Mouse (Mus musculus) midbrain, embryonic 11.5 days (tissue): ENCODE results near the gene Rsph10b. TPM values are rescaled to one million over a fixed set of nuclear protein-coding genes. Genes with fewer than 3 reads are reported as not detected.

Source experiments
- ATAC-seq: fragments of 200-750 bp; cut with Nextera tagmentation; 2 replicates; pipeline ENCODE4 v1.8.0; 2017; ENCODE audit warnings: moderate TSS enrichment, moderate library complexity; ENCODE audit not compliant: low FRiP score
- DNase-seq: peaks from one replicate; pipeline ENCODE4 v3.0.0; 2015; ENCODE audit warnings: low spot score; ENCODE audit errors: missing footprints
- H3K27ac ChIP-seq: fragments of 300-500 bp; sonication (generic); 2 replicates; pipeline ENCODE4 v1.5.1; 2014; ENCODE audit warnings: low read depth, low read length
- H3K27me3 ChIP-seq: fragments of 300-500 bp; sonication (generic); 2 replicates; pipeline ENCODE4 v1.6.1; 2014; ENCODE audit warnings: mild to moderate bottlenecking, low read length, moderate library complexity, mixed read lengths; ENCODE audit not compliant: control insufficient read depth, insufficient read depth
- H3K36me3 ChIP-seq: fragments of 300-500 bp; sonication (generic); 2 replicates; pipeline ENCODE4 v1.6.1; 2014; ENCODE audit warnings: mild to moderate bottlenecking, low read length, moderate library complexity, mixed read lengths; ENCODE audit not compliant: control insufficient read depth, insufficient read depth
- H3K4me1 ChIP-seq: fragments of 300-500 bp; sonication (generic); 2 replicates; pipeline ENCODE4 v1.6.1; 2014; ENCODE audit warnings: low read length; ENCODE audit not compliant: control insufficient read depth, insufficient read depth
- H3K4me2 ChIP-seq: fragments of 300-500 bp; sonication (generic); 2 replicates; pipeline ENCODE4 v1.6.1; 2014; ENCODE audit warnings: mild to moderate bottlenecking, moderate library complexity
- H3K4me3 ChIP-seq: fragments of 300-500 bp; sonication (generic); 2 replicates; pipeline ENCODE4 v1.5.1; 2014; ENCODE audit warnings: low read depth, low read length
- H3K9ac ChIP-seq: fragments of 300-500 bp; sonication (generic); 2 replicates; pipeline ENCODE4 v1.6.1; 2014; ENCODE audit warnings: low read length
- H3K9me3 ChIP-seq: fragments of 300-500 bp; sonication (generic); 2 replicates; pipeline ENCODE4 v1.6.1; 2016; ENCODE audit warnings: low read length; ENCODE audit not compliant: control insufficient read depth
- WGBS: fragments of 180-500 bp; shearing (Covaris S2); extraction: QIAGEN DNeasy Blood & Tissue Kit; methylation state at CpG from one replicate; pipeline ENCODE4 v1.1.7; 2014; 5-methylcytosine and 5-hydroxymethylcytosine counted together
- polyA plus RNA-seq: library from polyadenylated mRNA; unstranded; fragments of >200 nt; fragmentation: Nextera tagmentation; extraction: Ambion mirVana; gene quantifications from 2 replicates; pipeline ENCODE4 v1.2.1, GENCODE M21; 2014

Gene Rsph10b
- polyA plus RNA-seq, 1 experiment from 2014 or later = 0.56 TPM

DNA sequence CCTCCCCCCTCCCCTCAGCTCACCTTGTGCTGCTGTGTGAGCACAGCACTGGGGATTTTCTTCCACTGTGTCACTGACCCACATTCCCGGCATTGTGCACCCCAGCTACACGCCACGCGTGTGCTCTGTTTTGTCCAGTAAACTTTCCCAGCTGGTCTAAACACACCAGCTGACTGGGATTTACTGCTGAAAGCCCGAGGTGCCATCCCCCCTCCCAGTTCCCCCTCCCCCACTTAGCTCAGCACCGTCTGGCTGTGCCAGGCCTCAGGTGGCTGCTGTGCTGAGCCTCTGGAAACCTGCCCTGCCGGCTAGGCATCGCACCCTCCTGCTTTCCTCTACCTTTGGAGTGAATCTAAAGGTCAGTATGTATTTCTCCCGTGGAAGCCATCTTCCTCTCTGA lies 48.0 kb downstream of the Rsph10b start:
- H3K4me3 ChIP-seq = no peak overlapping the region
- no peaks in the 10 kb centered on the region for H3K27me3 ChIP-seq
- WGBS = 29% methylated on average over 9 of the region's 9 CpGs
- H3K9ac ChIP-seq = no peak overlapping the region
- H3K27ac ChIP-seq = no peak overlapping the region
- DNase-seq = no peak
- H3K4me1 ChIP-seq = no peaks in the 10 kb centered on the region
- 0 out of 2 replicates have a peak, but pooled peaks cover 4% of the 10 kb centered on the region for H3K36me3 ChIP-seq
- peak; percentile 55 for ATAC-seq
- H3K4me2 ChIP-seq = no peak overlapping the region
- no peaks in the 10 kb centered on the region for H3K9me3 ChIP-seq

DNA sequence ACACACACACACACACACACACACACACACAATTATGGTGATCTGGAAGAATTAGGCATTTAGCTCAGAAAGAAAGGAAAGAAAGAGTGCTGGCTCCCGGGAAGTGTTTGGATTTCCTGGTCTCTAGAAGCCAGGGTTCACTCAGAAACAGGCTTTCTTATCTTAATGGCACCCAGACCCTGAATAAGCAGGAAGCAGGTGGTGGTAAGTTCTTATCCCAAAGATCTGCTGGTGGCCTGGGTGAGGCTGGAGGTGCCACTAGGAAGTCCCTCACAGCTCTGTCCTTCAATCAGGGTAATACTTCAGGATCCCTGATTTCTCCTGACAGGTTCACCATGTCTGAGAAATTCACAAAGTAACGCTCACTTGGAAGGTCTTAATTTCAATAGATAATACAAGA lies 49.5 kb downstream of the Rsph10b start:
- DNase-seq (no peak), ATAC-seq (no peak)
- H3K36me3 ChIP-seq = peaks cover 8% of the 10 kb centered on the region; the same call in 1 of the 2 replicates
- no peak overlapping the region for H3K4me3 ChIP-seq
- no peak overlapping the region for H3K4me2 ChIP-seq
- no peaks in the 10 kb centered on the region for H3K27me3 ChIP-seq
- H3K9ac ChIP-seq = no peak overlapping the region
- WGBS = 79% methylated on average over 2 of the region's 2 CpGs
- no peaks in the 10 kb centered on the region for H3K9me3 ChIP-seq
- no peaks in the 10 kb centered on the region for H3K4me1 ChIP-seq
- no peak overlapping the region for H3K27ac ChIP-seq

DNA sequence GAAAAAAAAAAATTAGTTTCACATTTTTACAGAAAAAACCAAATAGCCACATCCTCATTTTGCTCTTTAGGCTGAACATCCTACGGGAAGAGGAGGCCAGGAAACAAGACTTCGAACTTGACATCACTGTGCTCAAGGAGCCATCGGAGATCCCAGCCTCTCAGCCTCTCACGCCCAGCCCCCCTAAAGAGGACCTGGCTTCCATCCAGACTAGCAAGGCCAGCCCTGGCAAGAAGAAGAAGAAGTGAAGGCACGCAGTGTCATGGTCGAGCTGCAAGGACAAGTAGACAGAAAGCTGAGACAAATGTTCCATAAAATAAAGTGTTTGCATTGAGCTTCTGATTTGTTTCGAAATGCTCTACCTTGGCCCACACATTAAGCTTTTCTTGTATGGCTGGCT lies 52.5 kb downstream of the Rsph10b start:
- H3K36me3 ChIP-seq = peaks cover 13% of the 10 kb centered on the region; the same call in 1 of the 2 replicates
- no peaks in the 10 kb centered on the region for H3K4me1 ChIP-seq
- DNase-seq (peak; percentile 53), ATAC-seq (no peak)
- no peak overlapping the region for H3K9ac ChIP-seq
- H3K27me3 ChIP-seq = no peaks in the 10 kb centered on the region
- H3K27ac ChIP-seq = no peak overlapping the region
- no peak overlapping the region for H3K4me3 ChIP-seq
- H3K4me2 ChIP-seq = no peak overlapping the region
- H3K9me3 ChIP-seq = no peaks in the 10 kb centered on the region
- 94% methylated on average over 7 of the region's 7 CpGs for WGBS

DNA sequence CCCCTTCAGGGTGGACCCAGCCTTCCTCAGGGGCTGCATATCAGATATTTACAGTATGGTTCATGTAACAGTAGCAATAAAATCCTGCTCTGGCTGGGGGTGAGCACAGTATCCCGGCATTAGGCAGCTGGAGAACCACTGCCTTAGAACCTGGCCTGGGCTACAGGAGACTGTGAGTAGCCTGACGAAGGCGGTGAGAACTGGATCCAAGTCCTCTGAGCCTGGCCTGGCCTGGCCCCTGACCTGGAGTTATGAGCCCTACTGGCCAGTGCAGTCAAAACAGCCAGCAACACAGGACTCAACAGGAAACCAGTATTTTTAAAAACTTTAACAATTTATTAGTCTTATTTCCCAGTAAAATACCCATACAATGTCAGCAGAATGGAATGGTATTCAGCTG lies 54.8 kb downstream of the Rsph10b start:
- Histone ChIP-seq H3K9ac (no peak overlapping the region), H3K4me3 (no peak overlapping the region), H3K4me1 (no peaks in the 10 kb centered on the region), H3K27ac (no peak overlapping the region), H3K9me3 (no peaks in the 10 kb centered on the region), H3K36me3 (peaks cover 22% of the 10 kb centered on the region), H3K4me2 (no peak overlapping the region), H3K27me3 (no peaks in the 10 kb centered on the region)
- DNase-seq (peak; percentile 14), ATAC-seq (no peak)
- whole genome bisulfite sequencing = 94% methylated on average over 3 of the region's 3 CpGs

DNA sequence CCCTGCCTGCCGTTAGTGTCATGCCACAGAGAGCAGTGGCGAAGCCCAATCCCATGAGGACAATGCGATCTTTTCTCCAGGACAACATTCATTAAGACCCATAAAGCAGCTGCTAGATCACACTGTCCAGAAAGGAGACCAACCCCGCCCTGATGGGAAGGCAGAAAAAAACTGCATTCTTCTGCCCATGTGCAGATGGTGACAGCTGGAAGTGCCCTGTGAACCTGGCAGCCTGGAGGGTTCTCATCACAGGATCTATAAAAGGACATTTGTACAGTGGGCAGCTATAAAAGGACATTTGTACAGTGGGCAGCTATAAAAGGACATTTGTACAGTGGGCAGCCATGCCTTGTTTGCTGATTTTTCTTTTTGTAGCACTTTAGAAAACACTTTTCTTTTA lies 56.2 kb downstream of the Rsph10b start:
- H3K9ac ChIP-seq = no peak overlapping the region
- DNase-seq (peak; percentile 12), ATAC-seq (no peak)
- 84% methylated on average over 4 of the region's 4 CpGs for WGBS
- H3K27me3 ChIP-seq = no peaks in the 10 kb centered on the region
- no peak overlapping the region for H3K27ac ChIP-seq
- H3K4me2 ChIP-seq = no peak overlapping the region
- no peaks in the 10 kb centered on the region for H3K9me3 ChIP-seq
- peaks cover 25% of the 10 kb centered on the region for H3K36me3 ChIP-seq
- no peaks in the 10 kb centered on the region for H3K4me1 ChIP-seq
- H3K4me3 ChIP-seq = no peak overlapping the region

DNA sequence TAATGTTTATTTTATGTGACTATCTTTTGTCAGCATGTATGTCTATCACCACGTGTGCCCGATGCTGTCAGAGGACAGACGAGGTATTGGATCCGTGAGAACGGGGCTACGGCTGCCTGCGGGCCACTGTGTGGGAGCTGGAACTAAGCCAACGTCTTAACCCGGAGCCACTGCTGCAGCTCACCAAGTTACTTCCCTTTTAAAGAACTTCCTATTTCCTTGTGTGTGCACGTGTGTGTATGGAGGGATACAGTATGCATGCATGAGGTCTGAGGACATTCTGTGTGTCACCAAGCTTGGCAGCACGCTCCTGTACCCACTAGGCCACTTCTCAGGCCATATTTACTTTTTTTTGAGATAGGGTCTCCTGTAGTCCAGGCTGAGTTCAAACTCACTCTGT lies 57.3 kb downstream of the Rsph10b start:
- H3K36me3 ChIP-seq = peaks cover 25% of the 10 kb centered on the region
- H3K27ac ChIP-seq = no peak overlapping the region
- no peak overlapping the region for H3K4me2 ChIP-seq
- no peak for ATAC-seq
- 96% methylated on average over 11 of the region's 11 CpGs for WGBS
- no peaks in the 10 kb centered on the region for H3K27me3 ChIP-seq
- H3K9me3 ChIP-seq = no peaks in the 10 kb centered on the region
- no peak overlapping the region for H3K9ac ChIP-seq
- DNase-seq = peak; percentile 31
- H3K4me1 ChIP-seq = no peaks in the 10 kb centered on the region
- no peak overlapping the region for H3K4me3 ChIP-seq

DNA sequence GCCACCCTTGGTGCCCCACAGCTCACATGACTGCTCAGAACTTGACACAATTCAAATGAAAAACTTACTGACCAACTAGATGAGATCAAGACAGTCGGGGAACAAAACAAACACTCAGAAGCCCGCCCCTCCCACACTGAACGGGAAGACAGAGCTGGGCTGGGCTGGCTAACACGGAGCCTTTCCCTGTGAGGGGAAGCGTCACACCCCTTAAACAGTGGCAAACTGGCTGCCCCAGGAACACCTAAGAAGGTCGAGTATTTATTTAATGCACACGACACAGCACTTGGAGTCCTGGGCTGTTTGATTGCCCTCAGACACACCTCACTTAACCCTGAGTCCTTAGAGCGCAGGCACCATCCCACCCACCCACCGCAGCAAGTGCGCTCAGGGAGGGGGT lies 59.8 kb downstream of the Rsph10b start:
- Histone ChIP-seq H3K9ac (no peak overlapping the region), H3K36me3 (peaks cover 21% of the 10 kb centered on the region; the same call in 1 of the 2 replicates), H3K27ac (no peak overlapping the region), H3K4me3 (no peak overlapping the region), H3K9me3 (no peaks in the 10 kb centered on the region), H3K4me1 (no peaks in the 10 kb centered on the region), H3K27me3 (no peaks in the 10 kb centered on the region), H3K4me2 (no peak overlapping the region)
- DNase-seq = no peak
- no peak for ATAC-seq
- WGBS = 88% methylated on average over 10 of the region's 10 CpGs

DNA sequence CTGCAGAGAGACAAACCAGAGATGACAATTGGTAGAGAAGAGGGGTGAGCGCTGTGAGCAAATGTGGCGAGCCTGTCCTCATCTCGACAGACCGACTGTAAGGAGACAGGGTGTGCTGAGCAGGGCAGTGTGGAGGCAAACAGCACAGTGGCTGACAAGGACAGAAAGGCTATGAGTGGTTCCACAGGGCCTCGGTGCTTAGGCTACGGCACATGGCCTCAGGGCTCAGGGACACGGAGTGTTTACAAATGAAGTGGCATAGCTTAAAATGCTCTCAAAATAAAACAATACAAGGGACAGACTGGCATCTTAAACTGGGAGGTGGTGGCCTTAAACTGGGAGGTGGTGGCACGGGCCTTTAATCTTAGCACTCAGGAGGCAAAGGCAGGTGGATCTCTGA lies 60.4 kb downstream of the Rsph10b start:
- DNase-seq (no peak), ATAC-seq (no peak)
- Histone ChIP-seq H3K9ac (no peak overlapping the region), H3K36me3 (peaks cover 19% of the 10 kb centered on the region; the same call in 1 of the 2 replicates), H3K4me2 (no peak overlapping the region), H3K9me3 (no peaks in the 10 kb centered on the region), H3K27me3 (no peaks in the 10 kb centered on the region), H3K4me1 (no peaks in the 10 kb centered on the region), H3K4me3 (no peak overlapping the region), H3K27ac (no peak overlapping the region)
- 96% methylated on average over 8 of the region's 8 CpGs for WGBS

DNA sequence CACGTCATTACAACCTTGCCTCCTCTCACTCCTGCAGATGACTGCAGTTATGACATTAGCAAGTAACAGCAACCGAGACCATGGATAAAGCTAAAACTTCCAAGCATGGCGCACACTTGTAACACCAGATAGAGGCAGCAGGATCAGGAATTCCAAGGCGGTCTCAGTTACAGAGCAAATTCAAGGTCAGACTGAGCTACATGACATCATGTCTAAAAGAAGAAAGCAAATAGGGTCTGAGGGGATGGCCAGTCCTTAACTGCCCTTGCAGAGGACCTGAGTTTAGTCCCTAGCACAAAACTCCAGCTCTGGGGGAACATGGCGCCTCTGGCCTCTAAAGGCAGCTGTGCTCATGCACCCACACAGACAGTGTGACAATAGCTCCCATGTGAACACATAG lies 61.0 kb downstream of the Rsph10b start:
- Histone ChIP-seq H3K27me3 (no peaks in the 10 kb centered on the region), H3K4me1 (no peaks in the 10 kb centered on the region), H3K4me2 (no peak overlapping the region), H3K9ac (no peak overlapping the region), H3K4me3 (no peak overlapping the region), H3K9me3 (no peaks in the 10 kb centered on the region), H3K36me3 (peaks cover 19% of the 10 kb centered on the region; the same call in 1 of the 2 replicates), H3K27ac (no peak overlapping the region)
- DNase-seq = no peak
- WGBS = 96% methylated on average over 5 of the region's 5 CpGs
- no peak for ATAC-seq
